Mouse (Mus musculus) hindbrain, embryonic 10.5 days (tissue): Measurements from ENCODE around the gene Esrrg. TPM values are rescaled to one million over a fixed set of nuclear protein-coding genes. Genes with fewer than 3 reads are reported as not detected.

Source experiments
- DNase-seq: peaks from one replicate; pipeline ENCODE4 v3.0.0-alpha.2; 2017; ENCODE audit warnings: low spot score
- H3K27ac ChIP-seq: fragments of 300-500 bp; sonication (generic); 2 replicates; pipeline ENCODE4 v1.5.1; 2016; ENCODE audit warnings: mild to moderate bottlenecking, moderate library complexity
- H3K27me3 ChIP-seq: fragments of 300-500 bp; sonication (generic); 2 replicates; pipeline ENCODE4 v1.6.1; 2016; ENCODE audit warnings: mild to moderate bottlenecking; ENCODE audit not compliant: poor library complexity, insufficient read depth, severe bottlenecking
- H3K36me3 ChIP-seq: fragments of 300-500 bp; sonication (generic); 2 replicates; pipeline ENCODE4 v1.6.1; 2016; ENCODE audit warnings: mild to moderate bottlenecking, moderate library complexity
- H3K4me1 ChIP-seq: fragments of 300-500 bp; sonication (generic); replicated peaks from 2 replicates; pipeline ENCODE4 v1.6.1; 2016; ENCODE audit warnings: mild to moderate bottlenecking
- H3K4me3 ChIP-seq: fragments of 300-500 bp; sonication (generic); 2 replicates; pipeline ENCODE4 v1.5.1; 2016; ENCODE audit warnings: mild to moderate bottlenecking, moderate library complexity
- H3K9me3 ChIP-seq: fragments of 300-500 bp; sonication (generic); 2 replicates; pipeline ENCODE4 v1.6.1; 2016; ENCODE audit warnings: mild to moderate bottlenecking, moderate library complexity
- WGBS: fragments of 180-500 bp; shearing (Covaris S2); methylation state at CpG from one replicate; pipeline ENCODE4 v1.1.7; 2016; 5-methylcytosine and 5-hydroxymethylcytosine counted together
- polyA plus RNA-seq: library from polyadenylated mRNA; unstranded; fragments of >200 nt; fragmentation: Nextera tagmentation; extraction: Ambion mirVana; gene quantifications from 2 replicates; pipeline ENCODE4 v1.2.1, GENCODE M21; 2016

Esrrg gene
- polyA plus RNA-seq, 1 experiment from 2014 or later, result 5.8 TPM

DNA sequence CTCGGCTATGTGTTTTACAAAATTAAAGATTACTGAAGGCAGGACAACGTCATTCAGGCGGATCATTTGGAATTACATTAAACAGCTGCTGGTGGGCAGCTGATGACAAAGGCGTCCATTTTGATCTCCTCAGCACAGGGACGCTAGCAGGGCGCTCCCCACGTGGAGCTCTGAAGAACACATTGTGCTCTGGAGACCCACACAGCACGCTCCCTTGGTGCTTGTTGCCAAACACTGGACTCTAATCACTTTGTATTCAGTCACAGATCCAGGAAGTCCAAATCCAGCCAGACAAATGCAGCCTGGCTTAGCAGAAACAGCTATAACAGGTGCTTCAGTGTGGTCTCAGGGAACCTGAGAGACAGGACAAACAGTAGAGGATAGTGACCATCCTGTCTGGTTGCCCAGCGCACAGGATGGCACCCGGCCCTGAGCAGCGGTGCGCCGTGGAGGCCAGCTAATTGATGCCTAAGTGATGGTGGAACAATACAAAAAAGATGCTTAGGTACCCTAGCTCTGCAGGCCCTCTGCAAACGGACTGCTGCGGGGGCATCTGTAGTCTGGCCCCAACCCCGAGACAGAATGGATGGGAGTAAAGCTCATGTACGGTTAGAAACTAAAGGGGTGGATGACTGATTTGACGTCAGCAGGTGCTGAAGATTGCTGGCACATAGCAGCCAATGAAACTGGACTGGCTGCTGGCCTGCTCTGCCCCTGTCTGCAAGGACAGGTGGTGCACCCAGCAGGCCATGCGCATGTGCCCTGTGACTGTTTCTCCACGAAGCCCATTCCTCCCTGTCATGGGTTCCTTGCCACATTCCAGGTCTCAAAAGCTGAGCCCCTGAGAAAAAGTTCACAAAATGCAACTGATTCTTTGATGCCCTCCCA lies 367.1 kb downstream of the Esrrg start:
- Histone ChIP-seq H3K4me3 (no peak overlapping the region), H3K9me3 (no peaks in the 10 kb centered on the region), H3K36me3 (no peaks in the 10 kb centered on the region), H3K27me3 (no peaks in the 10 kb centered on the region), H3K4me1 (peaks cover 6% of the 10 kb centered on the region; the same call in 1 of the 2 replicates), H3K27ac (peak overlapping the region; percentile 30; the same call in 1 of the 2 replicates)
- DNase-seq, result no peak
- whole genome bisulfite sequencing, result 79% methylated on average over 20 of the region's 20 CpGs

DNA sequence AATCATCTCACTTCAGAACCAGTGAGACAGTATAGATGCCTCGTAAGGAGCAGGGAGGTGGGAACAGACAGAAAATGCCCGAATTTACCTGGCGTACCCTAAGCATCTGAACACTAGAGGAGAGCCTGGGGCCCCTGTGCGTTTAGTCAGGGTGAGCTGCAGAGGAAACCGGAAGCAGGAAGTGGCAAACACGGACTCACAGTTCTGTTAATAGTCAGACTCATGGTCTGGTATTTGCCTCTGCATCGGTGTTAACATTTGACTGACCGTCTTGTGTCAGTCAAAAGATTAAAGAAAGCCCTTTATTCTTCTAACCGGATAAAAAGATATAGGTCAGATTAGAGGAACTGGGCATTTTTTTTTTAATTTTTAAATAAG lies 367.8 kb downstream of the Esrrg start:
- 88% methylated on average over 9 of the region's 9 CpGs for WGBS
- no peaks in the 10 kb centered on the region for H3K36me3 ChIP-seq
- DNase-seq, result no peak
- H3K27ac ChIP-seq, result no peak overlapping the region
- peaks cover 6% of the 10 kb centered on the region; the same call in 1 of the 2 replicates for H3K4me1 ChIP-seq
- H3K27me3 ChIP-seq, result no peaks in the 10 kb centered on the region
- no peaks in the 10 kb centered on the region for H3K9me3 ChIP-seq
- no peak overlapping the region for H3K4me3 ChIP-seq

- H3K36me3 ChIP-seq, result no peaks in the 10 kb centered on the region
- H3K9me3 ChIP-seq, result no peaks in the 10 kb centered on the region
- H3K27ac ChIP-seq, result no peak overlapping the region
- H3K27me3 ChIP-seq, result peaks cover 14% of the 10 kb centered on the region; the same call in 1 of the 2 replicates
- WGBS, result 74% methylated on average over 2 of the region's 2 CpGs
- peaks cover 26% of the 10 kb centered on the region for H3K4me1 ChIP-seq
- DNase-seq, result no peak
- H3K4me3 ChIP-seq, result no peak overlapping the region
Measured at GRCm38 (mm10) chr1:187981028-187981427, 372.4 kb downstream of the Esrrg start.

GRCm38 (mm10) chr1:187983177-187983576 lies 374.6 kb downstream of the Esrrg start:
- no peaks in the 10 kb centered on the region for H3K9me3 ChIP-seq
- peaks cover 21% of the 10 kb centered on the region; the same call in 1 of the 2 replicates for H3K27me3 ChIP-seq
- H3K4me1 ChIP-seq, result peaks cover 26% of the 10 kb centered on the region
- H3K27ac ChIP-seq, result 0 out of 2 replicates have a peak overlapping the region, but pooled peaks have one; percentile 62
- no peaks in the 10 kb centered on the region for H3K36me3 ChIP-seq
- H3K4me3 ChIP-seq, result no peak overlapping the region
- DNase-seq, result no peak
- 19% methylated on average over 4 of the region's 4 CpGs for WGBS

DNA sequence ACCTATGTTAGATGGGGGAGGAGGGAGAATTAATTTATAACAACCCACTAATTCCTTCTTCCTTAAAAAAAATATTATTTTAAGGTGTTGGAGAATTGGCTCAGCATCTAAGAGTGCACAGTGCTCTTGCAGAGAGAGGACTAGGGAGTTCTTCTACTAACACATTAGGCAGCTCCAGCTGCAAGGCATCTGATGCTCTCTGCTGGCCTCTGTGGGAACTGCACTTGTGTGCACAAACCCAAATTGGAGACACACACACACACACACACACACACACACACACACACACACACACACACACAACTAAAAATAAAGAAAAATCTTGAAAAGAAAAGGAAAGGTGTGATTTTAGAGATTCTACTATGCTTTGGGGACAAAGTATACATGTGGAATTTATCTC lies 381.6 kb downstream of the Esrrg start:
- Histone ChIP-seq H3K4me3 (no peak overlapping the region), H3K27ac (no peak overlapping the region), H3K4me1 (no peaks in the 10 kb centered on the region), H3K27me3 (peaks cover 21% of the 10 kb centered on the region), H3K9me3 (no peaks in the 10 kb centered on the region), H3K36me3 (no peaks in the 10 kb centered on the region)
- DNase-seq, result no peak

- DNase-seq, result peak; percentile 81
- Histone ChIP-seq H3K9me3 (no peaks in the 10 kb centered on the region), H3K4me1 (peaks cover 4% of the 10 kb centered on the region), H3K36me3 (no peaks in the 10 kb centered on the region), H3K4me3 (peak overlapping the region; percentile 55), H3K27me3 (peaks cover 31% of the 10 kb centered on the region), H3K27ac (no peak overlapping the region)
- WGBS, result 1% methylated on average over 39 of the region's 39 CpGs
Measured at GRCm38 (mm10) chr1:187997584-187998338, 389.2 kb downstream of the Esrrg start.

GRCm38 (mm10) chr1:187999121-187999520 lies 390.5 kb downstream of the Esrrg start:
- H3K27me3 ChIP-seq, result peaks cover 31% of the 10 kb centered on the region
- H3K4me1 ChIP-seq, result peaks cover 4% of the 10 kb centered on the region
- H3K27ac ChIP-seq, result no peak overlapping the region
- no peak for DNase-seq
- no peak overlapping the region for H3K4me3 ChIP-seq
- 76% methylated on average over 4 of the region's 4 CpGs for WGBS
- H3K9me3 ChIP-seq, result no peaks in the 10 kb centered on the region
- H3K36me3 ChIP-seq, result no peaks in the 10 kb centered on the region

DNA sequence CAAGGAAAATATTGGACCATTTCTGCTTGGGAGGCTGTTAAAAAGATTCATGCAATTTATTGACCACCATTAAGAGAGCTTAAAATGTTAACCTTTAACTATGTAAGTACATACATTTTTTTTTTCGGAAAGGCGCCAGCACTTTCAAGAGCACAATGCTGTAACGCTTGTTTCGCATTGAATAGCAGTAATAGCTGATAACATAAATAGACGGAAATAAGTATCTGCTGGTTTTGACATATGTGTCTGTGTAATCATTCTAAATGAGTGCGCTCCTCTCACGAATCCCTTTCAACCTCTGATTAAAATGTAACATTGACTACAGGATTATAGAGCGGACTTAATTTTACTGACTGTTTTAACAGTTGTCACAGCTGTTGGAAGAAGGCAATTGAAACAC lies 391.6 kb downstream of the Esrrg start:
- H3K9me3 ChIP-seq, result no peaks in the 10 kb centered on the region
- H3K27me3 ChIP-seq, result peaks cover 24% of the 10 kb centered on the region
- H3K27ac ChIP-seq, result no peak overlapping the region
- WGBS, result 85% methylated on average over 8 of the region's 8 CpGs
- DNase-seq, result no peak
- H3K4me3 ChIP-seq, result no peak overlapping the region
- H3K4me1 ChIP-seq, result peaks cover 4% of the 10 kb centered on the region
- H3K36me3 ChIP-seq, result no peaks in the 10 kb centered on the region

DNA sequence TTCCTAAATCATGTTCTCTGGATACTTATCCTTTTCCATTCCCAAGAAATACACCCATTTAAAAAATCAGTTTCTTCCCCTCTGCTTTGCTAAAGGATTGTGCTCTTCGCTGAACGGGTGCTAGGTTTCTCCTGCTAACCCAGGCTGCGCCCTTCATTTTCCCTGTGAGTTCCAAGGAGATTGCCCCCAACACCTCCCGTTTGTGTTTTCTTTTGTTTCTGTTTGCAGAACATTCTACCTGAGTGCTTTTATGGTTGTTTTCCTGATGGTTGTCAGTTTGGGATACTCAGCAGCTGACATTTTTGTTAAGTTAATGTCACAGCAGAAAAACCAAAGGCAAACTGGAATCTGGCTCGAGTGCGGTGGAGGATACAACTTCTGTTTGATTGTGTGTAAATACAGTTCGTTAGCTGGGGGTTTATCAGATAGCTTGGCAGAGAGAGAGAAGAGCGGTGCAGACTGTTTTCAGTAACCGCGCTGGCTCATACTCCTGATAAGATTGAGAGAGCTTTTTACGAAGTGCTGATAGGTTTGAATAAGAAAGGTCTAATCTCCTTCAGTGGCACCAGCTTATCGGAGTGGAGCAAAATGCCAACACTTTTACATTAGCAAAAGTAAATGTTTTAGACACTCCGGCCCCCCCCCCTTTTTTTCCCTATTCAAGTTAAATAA lies 398.4 kb downstream of the Esrrg start:
- Histone ChIP-seq H3K36me3 (no peaks in the 10 kb centered on the region), H3K27me3 (no peaks in the 10 kb centered on the region), H3K9me3 (no peaks in the 10 kb centered on the region), H3K27ac (no peak overlapping the region), H3K4me3 (no peak overlapping the region), H3K4me1 (no peaks in the 10 kb centered on the region)
- 87% methylated on average over 13 of the region's 13 CpGs for WGBS
- no peak for DNase-seq

DNA sequence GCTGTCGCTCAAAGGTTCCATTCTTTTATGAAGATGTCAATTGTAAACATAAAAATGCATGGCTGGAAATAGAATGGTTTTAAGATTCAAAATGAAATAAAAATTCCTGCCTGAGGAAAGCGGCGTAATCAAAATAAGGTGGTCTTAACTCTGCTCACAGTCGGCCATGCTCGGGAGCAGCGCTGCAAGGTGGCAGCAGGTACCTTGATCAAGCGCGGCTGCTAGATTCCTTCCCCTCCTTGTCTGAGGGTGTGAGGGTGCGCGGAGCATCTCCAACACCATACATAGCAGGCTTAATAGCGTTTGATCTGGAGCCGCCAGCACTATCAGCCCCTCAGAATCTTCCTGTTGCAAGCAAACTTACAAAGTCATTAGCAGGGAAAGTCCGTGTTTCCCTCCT lies 399.9 kb downstream of the Esrrg start:
- H3K27ac ChIP-seq, result no peak overlapping the region
- H3K27me3 ChIP-seq, result no peaks in the 10 kb centered on the region
- WGBS, result 75% methylated on average over 13 of the region's 13 CpGs
- no peak for DNase-seq
- H3K4me1 ChIP-seq, result no peaks in the 10 kb centered on the region
- H3K36me3 ChIP-seq, result no peaks in the 10 kb centered on the region
- no peaks in the 10 kb centered on the region for H3K9me3 ChIP-seq
- H3K4me3 ChIP-seq, result no peak overlapping the region

- Histone ChIP-seq H3K27me3 (no peaks in the 10 kb centered on the region), H3K36me3 (no peaks in the 10 kb centered on the region), H3K9me3 (no peaks in the 10 kb centered on the region), H3K4me1 (no peaks in the 10 kb centered on the region), H3K27ac (no peak overlapping the region), H3K4me3 (no peak overlapping the region)
- WGBS, result 73% methylated on average over 5 of the region's 5 CpGs
- DNase-seq, result no peak
Measured at GRCm38 (mm10) chr1:188009868-188010267, 401.3 kb downstream of the Esrrg start.

DNA sequence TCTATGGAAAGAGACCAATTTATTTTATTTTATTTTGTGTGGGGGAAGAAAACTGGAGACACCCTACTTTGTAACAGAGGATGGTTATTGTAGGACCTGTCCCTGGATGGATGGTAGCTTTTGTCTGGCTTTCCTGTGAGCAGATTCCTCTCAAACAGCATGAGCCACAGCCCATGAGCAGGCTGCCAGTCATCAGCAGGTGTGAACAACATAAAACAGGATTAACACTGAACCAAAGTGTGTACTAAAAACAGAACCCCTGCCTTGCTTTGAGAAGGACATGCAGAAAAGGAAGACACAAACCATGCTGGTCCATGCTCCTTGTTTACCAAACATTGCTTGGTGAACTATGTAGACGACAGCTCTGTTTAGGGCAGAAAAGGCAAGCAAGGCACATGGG lies 402.3 kb downstream of the Esrrg start:
- 85% methylated on average over 1 of the region's 1 CpGs for WGBS
- DNase-seq, result no peak
- H3K9me3 ChIP-seq, result no peaks in the 10 kb centered on the region
- H3K4me3 ChIP-seq, result no peak overlapping the region
- no peaks in the 10 kb centered on the region for H3K36me3 ChIP-seq
- H3K27ac ChIP-seq, result no peak overlapping the region
- no peaks in the 10 kb centered on the region for H3K27me3 ChIP-seq
- no peaks in the 10 kb centered on the region for H3K4me1 ChIP-seq

- no peak overlapping the region for H3K4me3 ChIP-seq
- 90% methylated on average over 4 of the region's 4 CpGs for WGBS
- no peak overlapping the region for H3K27ac ChIP-seq
- H3K27me3 ChIP-seq, result no peaks in the 10 kb centered on the region
- H3K4me1 ChIP-seq, result no peaks in the 10 kb centered on the region
- no peak for DNase-seq
- no peaks in the 10 kb centered on the region for H3K36me3 ChIP-seq
- no peaks in the 10 kb centered on the region for H3K9me3 ChIP-seq
Measured at GRCm38 (mm10) chr1:188014411-188014810, 405.8 kb downstream of the Esrrg start.
